Mouse (Mus musculus) kidney, adult 9 months (tissue): ENCODE data around the gene Zic5.
"Not testable (repeated sequence)": the region's sequence is repeated elsewhere in the genome, so short reads cannot be mapped to it uniquely, and the experiment has no call there.

Experiments
- DNase-seq: peaks from one replicate; pipeline ENCODE4 v3.0.0; 2022

The Zic5 gene

GRCm38 (mm10) chr14:122463734-122464341 is 1.6 kb downstream of the Zic5 start:
- DNase-seq, result not testable (repeated sequence)

- DNase-seq, result no peak
Measured at GRCm38 (mm10) chr14:122463080-122463691, 2.3 kb downstream of the Zic5 start.

- no peak for DNase-seq
Measured at GRCm38 (mm10) chr14:122462689-122463079, 2.8 kb downstream of the Zic5 start.

- no peak for DNase-seq
Measured at GRCm38 (mm10) chr14:122461966-122462365, 3.5 kb downstream of the Zic5 start.

GRCm38 (mm10) chr14:122461500-122461899 is 4.0 kb downstream of the Zic5 start:
- no peak for DNase-seq

GRCm38 (mm10) chr14:122460226-122460625 is 5.3 kb downstream of the Zic5 start:
- no peak for DNase-seq

GRCm38 (mm10) chr14:122459776-122460175 is 5.7 kb downstream of the Zic5 start:
- no peak for DNase-seq

GRCm38 (mm10) chr14:122459332-122459731 is 6.1 kb downstream of the Zic5 start:
- DNase-seq, result not testable (repeated sequence)

GRCm38 (mm10) chr14:122455562-122455958 is 9.9 kb downstream of the Zic5 start:
- DNase-seq, result no peak

GRCm38 (mm10) chr14:122454901-122455561 is 10.4 kb downstream of the Zic5 start:
- DNase-seq, result no peak

- DNase-seq, result no peak
Measured at GRCm38 (mm10) chr14:122453996-122454738, 11.3 kb downstream of the Zic5 start.

GRCm38 (mm10) chr14:122453388-122453995 is 12.0 kb downstream of the Zic5 start:
- peak; percentile 59 for DNase-seq

- no peak for DNase-seq
Measured at GRCm38 (mm10) chr14:122452701-122453387, 12.6 kb downstream of the Zic5 start.

- no peak for DNase-seq
Measured at GRCm38 (mm10) chr14:122451551-122452145, 13.8 kb downstream of the Zic5 start.

- peak; percentile 62 for DNase-seq
Measured at GRCm38 (mm10) chr14:122450496-122451382, 14.7 kb downstream of the Zic5 start, which contains the start of gene Gm5089. Gene Gm5089, minus strand, starts transcription at chr14:122451115.

- no peak for DNase-seq
Measured at GRCm38 (mm10) chr14:122449601-122450495, 15.6 kb downstream of the Zic5 start.

GRCm38 (mm10) chr14:122436850-122437249 is 28.6 kb downstream of the Zic5 start:
- DNase-seq, result no peak

- DNase-seq, result no peak
Measured at GRCm38 (mm10) chr14:122434039-122434438, 31.4 kb downstream of the Zic5 start.

GRCm38 (mm10) chr14:122432558-122432957 is 32.9 kb downstream of the Zic5 start:
- DNase-seq, result no peak

GRCm38 (mm10) chr14:122427654-122428053 is 37.8 kb downstream of the Zic5 start:
- DNase-seq, result no peak
